Mouse (Mus musculus): ENCODE results near the gene Foxp3. TPM values are rescaled to one million over a fixed set of nuclear protein-coding genes. Genes with fewer than 3 reads are reported as not detected.
A peak's percentile ranks its signal among the peaks of the same experiment; 100 is the strongest.

The Foxp3 gene
- polyA plus RNA-seq, 1 experiment: 0.06 TPM

DNA sequence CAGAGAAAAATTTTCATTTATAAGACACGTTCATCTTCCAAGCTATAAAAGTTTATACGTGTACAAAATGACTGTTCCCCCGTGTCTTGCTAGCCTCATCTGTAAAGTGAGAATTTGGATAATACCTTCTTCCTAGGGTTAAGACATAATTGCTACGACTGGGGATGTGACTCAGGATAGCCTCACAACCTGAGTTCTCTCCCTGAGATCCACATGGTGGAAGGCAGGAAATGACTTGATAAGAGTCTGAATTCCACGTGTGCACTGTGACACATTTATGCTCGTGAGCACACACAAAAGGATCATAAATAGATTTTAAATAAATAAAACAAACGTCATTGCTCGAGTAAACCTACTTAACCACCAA, 32.1 kb downstream of the Foxp3 start:
- Histone ChIP-seq H3K36me3 (ENCODE audit: control insufficient read depth, insufficient read depth) (no peaks in the 10 kb centered on the region), H3K79me2 (ENCODE audit: control insufficient read depth, insufficient read depth) (peaks cover 3% of the 10 kb centered on the region), H3K27me3 (ENCODE audit: control insufficient read depth, insufficient read depth, insufficient read length) (no peaks in the 10 kb centered on the region), H3K4me2 (ENCODE audit: low read depth) (peak overlapping the region; percentile 73), H3ac (ENCODE audit: control insufficient read depth, insufficient read length) (no peak overlapping the region), H3K4me3 (peak overlapping the region; percentile 33)
- TF ChIP-seq REST (IDR thresholded peaks at IDR 0.05; ENCODE audit: insufficient read depth, insufficient read length): no peak
- no peak for TF ChIP-seq POLR2A (IDR thresholded peaks at IDR 0.05; ENCODE audit: insufficient read length, low read depth)
- TF ChIP-seq E2F4 (IDR thresholded peaks at IDR 0.05; ENCODE audit: insufficient read depth): no peak
- no peak for TF ChIP-seq TCF12 (IDR thresholded peaks at IDR 0.05; ENCODE audit: insufficient read depth, poor library complexity, severe bottlenecking)
- TF ChIP-seq MYOG (IDR thresholded peaks at IDR 0.05; ENCODE audit: control insufficient read depth in 1 of 3, insufficient read depth in 1 of 3, insufficient read length in 2 of 3, low read depth in 2 of 3): no peak
- no peak for TF ChIP-seq CEBPB (IDR thresholded peaks at IDR 0.05; ENCODE audit: insufficient read depth, poor library complexity, severe bottlenecking)
- no peak for TF ChIP-seq MYOD1 (IDR thresholded peaks at IDR 0.05; ENCODE audit: control insufficient read depth in 1 of 3, insufficient read length in 2 of 3, low read depth in 2 of 3)

DNA sequence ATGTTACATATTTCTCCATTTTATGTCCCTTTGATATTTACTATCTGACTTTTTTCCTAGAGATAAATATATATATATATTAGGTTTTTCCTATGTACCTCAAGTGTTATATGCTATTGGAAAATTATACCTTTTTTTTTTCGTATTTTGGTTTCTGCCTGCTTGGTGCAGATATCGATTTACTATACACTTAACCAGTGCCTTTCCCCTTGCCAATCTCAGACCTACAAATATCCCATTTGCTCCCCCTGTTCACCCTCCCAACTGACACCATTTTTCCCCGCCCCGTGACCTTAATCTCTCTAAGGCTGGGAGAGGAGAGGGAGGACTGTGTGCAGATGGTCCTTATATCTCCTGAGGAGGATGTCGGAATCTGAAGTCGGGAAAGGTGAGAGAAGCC, 33.3 kb downstream of the Foxp3 start, which contains the start of gene Cacna1f:
Gene Cacna1f, plus strand, starts transcription at position 301 of the 400 bp plus-strand sequence.
- TF ChIP-seq REST (IDR thresholded peaks at IDR 0.05; ENCODE audit: insufficient read depth, insufficient read length) (no peak), POLR2A (IDR thresholded peaks at IDR 0.05; ENCODE audit: insufficient read length, low read depth) (no peak), POLR2AphosphoS2 (IDR thresholded peaks at IDR 0.05; ENCODE audit: insufficient read length, low read depth) (no peak), E2F4 (IDR thresholded peaks at IDR 0.05; ENCODE audit: insufficient read depth) (no peak), CEBPB (IDR thresholded peaks at IDR 0.05; ENCODE audit: insufficient read depth, poor library complexity, severe bottlenecking) (no peak), MAX (IDR thresholded peaks at IDR 0.05; ENCODE audit: low read depth) (no peak), MYOG (IDR thresholded peaks at IDR 0.05; ENCODE audit: control insufficient read depth in 1 of 3, insufficient read depth in 1 of 3, insufficient read length in 2 of 3, low read depth in 2 of 3) (no peak), SRF (IDR thresholded peaks at IDR 0.05; ENCODE audit: control insufficient read depth, insufficient read length, low read depth) (no peak), USF1 (IDR thresholded peaks at IDR 0.05; ENCODE audit: low read depth) (no peak), TCF12 (IDR thresholded peaks at IDR 0.05; ENCODE audit: insufficient read depth, poor library complexity, severe bottlenecking) (no peak), MYOD1 (IDR thresholded peaks at IDR 0.05; ENCODE audit: control insufficient read depth in 1 of 3, insufficient read length in 2 of 3, low read depth in 2 of 3) (no peak), TCF3 (IDR thresholded peaks at IDR 0.05; ENCODE audit: insufficient read length, low read depth) (no peak)
- Histone ChIP-seq H3ac (ENCODE audit: control insufficient read depth, insufficient read length) (no peak within 1 kb of the TSS), H3K36me3 (ENCODE audit: control insufficient read depth, insufficient read depth) (no peaks in the 10 kb centered on the region), H3K27me3 (ENCODE audit: control insufficient read depth, insufficient read depth, insufficient read length) (no peaks in the 10 kb centered on the region), H3K4me3 (no peak within 1 kb of the TSS), H3K79me2 (ENCODE audit: control insufficient read depth, insufficient read depth) (peaks cover 3% of the 10 kb centered on the region), H3K4me2 (ENCODE audit: low read depth) (peak within 1 kb of the TSS; percentile 73)

DNA sequence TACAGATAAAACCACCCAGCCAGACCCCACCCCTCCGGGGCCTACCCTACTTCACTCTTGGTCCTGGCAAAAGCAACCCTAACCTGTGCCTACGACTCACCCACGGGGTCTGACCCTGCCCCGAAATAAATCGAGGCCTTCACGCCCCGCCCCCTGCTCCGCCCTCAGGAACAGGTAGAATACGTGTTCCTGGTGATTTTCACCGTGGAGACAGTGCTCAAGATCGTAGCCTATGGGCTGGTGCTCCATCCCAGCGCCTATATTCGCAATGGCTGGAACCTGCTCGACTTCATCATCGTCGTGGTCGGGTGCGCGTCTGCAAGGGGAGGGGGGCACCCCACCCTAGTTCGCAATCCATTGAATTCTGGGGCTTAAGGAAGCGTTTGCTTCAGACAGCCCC, 36.6 kb downstream of the Foxp3 start:
- H3ac ChIP-seq (ENCODE audit: control insufficient read depth, insufficient read length): no peak overlapping the region
- TF ChIP-seq MAX (IDR thresholded peaks at IDR 0.05; ENCODE audit: low read depth) (no peak), CEBPB (IDR thresholded peaks at IDR 0.05; ENCODE audit: insufficient read depth, poor library complexity, severe bottlenecking) (no peak), TCF3 (IDR thresholded peaks at IDR 0.05; ENCODE audit: insufficient read length, low read depth) (no peak), MYOG (IDR thresholded peaks at IDR 0.05; ENCODE audit: control insufficient read depth in 1 of 3, insufficient read depth in 1 of 3, insufficient read length in 2 of 3, low read depth in 2 of 3) (no peak), SRF (IDR thresholded peaks at IDR 0.05; ENCODE audit: control insufficient read depth, insufficient read length, low read depth) (no peak), TCF12 (IDR thresholded peaks at IDR 0.05; ENCODE audit: insufficient read depth, poor library complexity, severe bottlenecking) (no peak), POLR2AphosphoS2 (IDR thresholded peaks at IDR 0.05; ENCODE audit: insufficient read length, low read depth) (no peak), MYOD1 (IDR thresholded peaks at IDR 0.05; ENCODE audit: control insufficient read depth in 1 of 3, insufficient read length in 2 of 3, low read depth in 2 of 3) (no peak), REST (IDR thresholded peaks at IDR 0.05; ENCODE audit: insufficient read depth, insufficient read length) (no peak), USF1 (IDR thresholded peaks at IDR 0.05; ENCODE audit: low read depth) (no peak), POLR2A (IDR thresholded peaks at IDR 0.05; ENCODE audit: insufficient read length, low read depth) (no peak), E2F4 (IDR thresholded peaks at IDR 0.05; ENCODE audit: insufficient read depth) (no peak)

DNA sequence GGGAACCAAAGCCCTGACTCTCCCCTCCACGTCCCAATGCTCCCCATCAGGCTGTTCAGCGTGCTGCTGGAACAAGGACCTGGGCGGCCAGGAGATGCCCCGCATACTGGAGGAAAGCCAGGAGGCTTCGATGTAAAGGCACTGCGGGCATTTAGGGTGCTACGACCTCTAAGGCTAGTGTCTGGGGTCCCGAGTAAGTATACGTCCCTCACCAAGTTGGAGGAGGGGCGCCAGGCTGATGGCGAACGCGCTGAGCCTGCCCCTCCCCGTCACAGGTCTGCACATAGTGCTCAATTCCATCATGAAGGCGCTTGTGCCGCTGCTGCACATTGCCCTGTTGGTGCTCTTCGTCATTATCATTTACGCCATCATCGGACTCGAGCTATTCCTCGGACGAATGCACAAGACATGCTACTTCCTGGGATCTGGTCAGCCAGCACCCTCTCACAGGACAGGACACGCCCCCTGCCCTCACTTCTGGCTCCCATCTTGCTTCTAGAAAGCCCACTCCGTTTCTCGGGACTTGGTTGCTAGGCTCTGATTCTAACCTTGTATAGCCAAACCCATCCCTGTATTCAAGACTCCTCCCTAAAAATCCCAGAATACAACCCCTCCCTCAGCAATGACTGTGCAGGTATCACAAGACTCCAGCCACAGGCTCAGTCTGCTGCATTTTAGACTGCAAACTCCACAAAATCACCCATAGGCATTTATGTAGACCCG, 37.3 kb downstream of the Foxp3 start:
- Histone ChIP-seq H3ac (ENCODE audit: control insufficient read depth, insufficient read length) (no peak overlapping the region), H3K4me2 (ENCODE audit: low read depth) (peak overlapping the region; percentile 24), H3K79me2 (ENCODE audit: control insufficient read depth, insufficient read depth) (no peaks in the 10 kb centered on the region), H3K36me3 (ENCODE audit: control insufficient read depth, insufficient read depth) (no peaks in the 10 kb centered on the region), H3K4me3 (no peak overlapping the region), H3K27me3 (ENCODE audit: control insufficient read depth, insufficient read depth, insufficient read length) (peaks cover 12% of the 10 kb centered on the region)
- TF ChIP-seq TCF12 (IDR thresholded peaks at IDR 0.05; ENCODE audit: insufficient read depth, poor library complexity, severe bottlenecking) (no peak), TCF3 (IDR thresholded peaks at IDR 0.05; ENCODE audit: insufficient read length, low read depth) (no peak), MYOD1 (IDR thresholded peaks at IDR 0.05; ENCODE audit: control insufficient read depth in 1 of 3, insufficient read length in 2 of 3, low read depth in 2 of 3) (no peak), MAX (IDR thresholded peaks at IDR 0.05; ENCODE audit: low read depth) (no peak), E2F4 (IDR thresholded peaks at IDR 0.05; ENCODE audit: insufficient read depth) (no peak), REST (IDR thresholded peaks at IDR 0.05; ENCODE audit: insufficient read depth, insufficient read length) (no peak), USF1 (IDR thresholded peaks at IDR 0.05; ENCODE audit: low read depth) (no peak), POLR2AphosphoS2 (IDR thresholded peaks at IDR 0.05; ENCODE audit: insufficient read length, low read depth) (no peak), SRF (IDR thresholded peaks at IDR 0.05; ENCODE audit: control insufficient read depth, insufficient read length, low read depth) (no peak), MYOG (IDR thresholded peaks at IDR 0.05; ENCODE audit: control insufficient read depth in 1 of 3, insufficient read depth in 1 of 3, insufficient read length in 2 of 3, low read depth in 2 of 3) (no peak)

More for the DNA sequence above, 36.6 kb downstream of the Foxp3 start:
- no peak overlapping the region for H3K4me2 ChIP-seq (ENCODE audit: low read depth)
- H3K79me2 ChIP-seq (ENCODE audit: control insufficient read depth, insufficient read depth): no peaks in the 10 kb centered on the region
- no peaks in the 10 kb centered on the region for H3K36me3 ChIP-seq (ENCODE audit: control insufficient read depth, insufficient read depth)
- peaks cover 12% of the 10 kb centered on the region for H3K27me3 ChIP-seq (ENCODE audit: control insufficient read depth, insufficient read depth, insufficient read length)
- no peak overlapping the region for H3K4me3 ChIP-seq
